Mouse (Mus musculus) midbrain, postnatal 0 days (tissue): Measurements from ENCODE around the gene B3gnt4. TPM values are rescaled to one million over a fixed set of nuclear protein-coding genes. Genes with fewer than 3 reads are reported as not detected.
A peak's percentile ranks its signal among the peaks of the same experiment; 100 is the strongest.

Source experiments
- ATAC-seq: fragments of 200-750 bp; cut with Nextera tagmentation; 2 replicates; pipeline ENCODE4 v1.8.0; 2017; ENCODE audit warnings: moderate number of reproducible peaks, mild to moderate bottlenecking, moderate TSS enrichment, moderate library complexity; ENCODE audit not compliant: low FRiP score
- DNase-seq: peaks from one replicate; pipeline ENCODE4 v3.0.0-alpha.2; 2015; ENCODE audit warnings: low spot score
- H3K27ac ChIP-seq: fragments of 300-500 bp; sonication (generic); 2 replicates; pipeline ENCODE4 v1.5.1; 2014; ENCODE audit warnings: low read depth, mild to moderate bottlenecking, low read length, mixed read lengths
- H3K27me3 ChIP-seq: fragments of 300-500 bp; sonication (generic); 2 replicates; pipeline ENCODE4 v1.6.1; 2014; ENCODE audit warnings: low read length, control low read depth, mixed read lengths; ENCODE audit not compliant: insufficient read depth
- H3K36me3 ChIP-seq: fragments of 300-500 bp; sonication (generic); 2 replicates; pipeline ENCODE4 v1.6.1; 2014; ENCODE audit warnings: low read length, control low read depth, mixed read lengths; ENCODE audit not compliant: insufficient read depth
- H3K4me1 ChIP-seq: fragments of 300-500 bp; sonication (generic); 2 replicates; pipeline ENCODE4 v1.6.1; 2014; ENCODE audit warnings: mild to moderate bottlenecking, control low read depth, antibody characterized with exemption, low read length, mixed read lengths; ENCODE audit not compliant: insufficient read depth
- H3K4me2 ChIP-seq: fragments of 300-500 bp; sonication (generic); 2 replicates; pipeline ENCODE4 v1.6.1; 2014; ENCODE audit warnings: low read depth, mild to moderate bottlenecking, low read length, mixed read lengths; ENCODE audit not compliant: poor library complexity, severe bottlenecking
- H3K4me3 ChIP-seq: fragments of 300-500 bp; sonication (generic); 2 replicates; pipeline ENCODE4 v1.5.1; 2014; ENCODE audit warnings: low read depth, mild to moderate bottlenecking, low read length, moderate library complexity
- H3K9ac ChIP-seq: fragments of 300-500 bp; sonication (generic); replicated peaks from 2 replicates; pipeline ENCODE4 v1.6.1; 2014; ENCODE audit warnings: mild to moderate bottlenecking, low read length, moderate library complexity, mixed read lengths; ENCODE audit not compliant: poor library complexity, severe bottlenecking
- H3K9me3 ChIP-seq: fragments of 300-500 bp; sonication (generic); 2 replicates; pipeline ENCODE4 v1.6.1; 2016; ENCODE audit warnings: low read length, control low read depth
- CTCF ChIP-seq: IDR thresholded peaks from 2 replicates; pipeline ENCODE4 v1.5.1; 2016; ENCODE audit warnings: antibody characterized with exemption, mild to moderate bottlenecking
- WGBS: fragments of 180-500 bp; shearing (Covaris S2); extraction: QIAGEN DNeasy Blood & Tissue Kit; methylation state at CpG from one replicate; pipeline ENCODE4 v1.1.7; 2014; 5-methylcytosine and 5-hydroxymethylcytosine counted together
- polyA plus RNA-seq: library from polyadenylated mRNA; unstranded; fragments of >200 nt; fragmentation: Nextera tagmentation; extraction: Ambion mirVana; gene quantifications from 2 replicates; pipeline ENCODE4 v1.2.1, GENCODE M21; 2015
- total RNA-seq: library from RNA; depleted of rRNA; stranded (reverse); fragments of >200 nt; gene quantifications from 2 replicates; pipeline ENCODE4 v1.2.3, GENCODE M21; 2014

Gene B3gnt4
- total and polyA plus RNA-seq, 2 experiments from 2014 or later: 1.3 to 3.9 TPM

DNA sequence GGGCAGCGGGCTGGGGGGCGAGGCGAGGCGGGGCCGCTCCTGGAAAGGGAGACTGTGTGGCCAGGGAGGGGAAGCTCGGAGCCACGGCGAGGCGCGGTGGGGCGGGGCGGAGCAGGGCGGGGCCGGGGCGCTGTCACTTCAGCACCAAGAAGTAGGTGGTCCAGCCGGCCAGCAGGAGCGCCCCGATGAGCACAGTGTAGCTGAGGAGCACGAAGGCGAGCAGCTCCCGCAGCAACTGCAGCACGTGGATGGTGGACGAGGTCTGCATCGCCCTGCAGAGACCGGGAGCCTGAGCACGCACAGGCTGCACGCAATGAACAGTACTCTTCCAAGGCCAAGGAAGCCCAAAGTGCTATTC lies 14.1 kb downstream of the B3gnt4 start:
- no peaks in the 10 kb centered on the region for H3K27me3 ChIP-seq
- H3K4me3 ChIP-seq: peak overlapping the region; percentile 73
- no peak for DNase-seq
- H3K4me1 ChIP-seq: peaks cover 4% of the 10 kb centered on the region; the same call in 1 of the 2 replicates
- H3K36me3 ChIP-seq: peaks cover 14% of the 10 kb centered on the region
- H3K9ac ChIP-seq: peak overlapping the region; percentile 51
- no peaks in the 10 kb centered on the region for H3K9me3 ChIP-seq
- peak; percentile 87 for ATAC-seq
- peak overlapping the region; percentile 60; the same call in 1 of the 2 replicates for H3K27ac ChIP-seq
- under 1% methylated on average over 25 of the region's 27 CpGs for WGBS
- peak; percentile 15; the same call in 1 of the 2 replicates for TF ChIP-seq CTCF
- peak overlapping the region; percentile 83 for H3K4me2 ChIP-seq

DNA sequence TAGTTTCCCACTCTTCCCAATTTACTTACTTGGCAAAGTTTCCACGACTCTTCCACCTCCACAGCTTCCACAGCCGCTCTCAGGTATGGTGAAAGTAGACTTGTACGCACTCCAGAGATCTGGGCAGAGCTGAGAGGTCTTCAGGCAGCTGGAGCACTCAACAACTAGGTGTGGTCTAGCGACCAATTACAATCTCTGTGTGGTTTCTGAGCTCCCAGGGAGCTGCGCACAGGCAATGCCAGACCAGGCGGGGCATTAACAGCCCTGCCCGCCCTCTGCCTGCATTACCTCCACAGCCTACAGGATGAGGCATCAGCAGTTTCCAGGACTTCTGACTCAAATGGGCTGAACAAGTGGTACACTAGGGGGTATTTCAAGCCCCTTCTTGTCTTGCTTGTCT lies 15.0 kb downstream of the B3gnt4 start, which contains the start of gene Gm49027:
Gm49027 (minus strand) TSS at position 208 of the 400 bp plus-strand sequence.
- peak within 1 kb of the TSS; percentile 73 for H3K4me3 ChIP-seq
- H3K27me3 ChIP-seq: no peaks in the 10 kb centered on the region
- 89% methylated on average over 7 of the region's 7 CpGs for WGBS
- H3K4me2 ChIP-seq: peak within 1 kb of the TSS; percentile 83
- TF ChIP-seq CTCF: no peak
- H3K9ac ChIP-seq: peak within 1 kb of the TSS; percentile 51
- H3K4me1 ChIP-seq: peaks cover 4% of the 10 kb centered on the region; the same call in 1 of the 2 replicates
- H3K27ac ChIP-seq: peak within 1 kb of the TSS; percentile 60; the same call in 1 of the 2 replicates
- H3K36me3 ChIP-seq: peaks cover 23% of the 10 kb centered on the region
- DNase-seq: no peak
- no peaks in the 10 kb centered on the region for H3K9me3 ChIP-seq
- no peak for ATAC-seq

- no peak for DNase-seq
- Histone ChIP-seq H3K27ac (no peak overlapping the region), H3K36me3 (peaks cover 30% of the 10 kb centered on the region), H3K4me3 (no peak overlapping the region), H3K4me2 (no peak overlapping the region), H3K4me1 (peaks cover 4% of the 10 kb centered on the region; the same call in 1 of the 2 replicates), H3K27me3 (no peaks in the 10 kb centered on the region), H3K9ac (no peak overlapping the region), H3K9me3 (no peaks in the 10 kb centered on the region)
- no peak for TF ChIP-seq CTCF
- WGBS: 95% methylated on average over 9 of the region's 9 CpGs
- ATAC-seq: no peak
These were observed 15.7 kb downstream of the B3gnt4 start for GRCm38 (mm10) chr5:123525916-123526495.

DNA sequence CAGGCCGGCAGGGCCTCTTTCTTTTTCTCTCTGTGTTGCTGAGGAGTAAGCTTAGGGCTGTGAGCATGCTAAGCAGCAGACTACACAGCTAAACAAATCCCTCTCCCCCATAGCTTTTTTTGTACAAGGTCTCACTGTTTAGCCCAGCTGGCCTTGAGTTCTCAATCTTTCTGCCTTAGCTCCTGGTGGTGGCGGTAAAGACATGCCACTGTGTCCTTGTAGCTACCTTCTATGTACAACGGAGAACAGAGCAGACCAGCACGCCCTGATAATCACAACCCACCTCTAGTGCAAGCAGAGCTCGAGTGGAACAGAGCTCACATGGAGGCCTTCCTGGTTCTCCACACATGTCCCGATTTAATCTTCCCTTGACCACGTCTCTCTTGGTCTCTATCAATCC lies 18.4 kb downstream of the B3gnt4 start:
- H3K36me3 ChIP-seq: peaks cover 56% of the 10 kb centered on the region
- H3K4me1 ChIP-seq: no peaks in the 10 kb centered on the region
- no peaks in the 10 kb centered on the region for H3K27me3 ChIP-seq
- H3K4me2 ChIP-seq: no peak overlapping the region
- no peak for TF ChIP-seq CTCF
- H3K27ac ChIP-seq: no peak overlapping the region
- ATAC-seq: no peak
- DNase-seq: no peak
- 0 out of 2 replicates have a peak overlapping the region, but pooled peaks have one; percentile 2 for H3K9ac ChIP-seq
- WGBS: 77% methylated on average over 7 of the region's 7 CpGs
- H3K4me3 ChIP-seq: no peak overlapping the region
- H3K9me3 ChIP-seq: no peaks in the 10 kb centered on the region

- Histone ChIP-seq H3K9me3 (no peaks in the 10 kb centered on the region), H3K4me1 (no peaks in the 10 kb centered on the region), H3K4me3 (no peak overlapping the region), H3K9ac (no peak overlapping the region), H3K4me2 (no peak overlapping the region), H3K36me3 (peaks cover 66% of the 10 kb centered on the region), H3K27me3 (no peaks in the 10 kb centered on the region), H3K27ac (no peak overlapping the region)
- ATAC-seq: no peak
- no peak for DNase-seq
- no peak for TF ChIP-seq CTCF
- 89% methylated on average over 8 of the region's 8 CpGs for WGBS
These were observed 19.8 kb downstream of the B3gnt4 start for GRCm38 (mm10) chr5:123530056-123530455.

- TF ChIP-seq CTCF: no peak
- Histone ChIP-seq H3K9me3 (no peaks in the 10 kb centered on the region), H3K4me3 (no peak overlapping the region), H3K36me3 (peaks cover 73% of the 10 kb centered on the region), H3K27ac (no peak overlapping the region), H3K9ac (no peak overlapping the region), H3K27me3 (no peaks in the 10 kb centered on the region), H3K4me1 (no peaks in the 10 kb centered on the region), H3K4me2 (no peak overlapping the region)
- 95% methylated on average over 10 of the region's 10 CpGs for WGBS
- ATAC-seq: no peak
- DNase-seq: no peak
These were observed 23.5 kb downstream of the B3gnt4 start for GRCm38 (mm10) chr5:123533801-123534200.
